Mouse (Mus musculus): ENCODE measurements around the gene Mageb18. TPM values are rescaled to one million over a fixed set of nuclear protein-coding genes. Genes with fewer than 3 reads are reported as not detected.

Gene Mageb18
- polyA plus RNA-seq, 1 experiment from 2014 or later: not detected

- Histone ChIP-seq H3K4me2 (ENCODE audit: low read depth, low read length) (no peak overlapping the region), H3K9me3 (ENCODE audit: control insufficient read depth, low read length) (no peaks in the 10 kb centered on the region), H3K4me1 (ENCODE audit: control insufficient read depth, insufficient read depth, low read length) (no peaks in the 10 kb centered on the region), H3K4me3 (ENCODE audit: low read depth, low read length) (no peak overlapping the region), H3K27ac (replicated peaks; ENCODE audit: low read depth, low read length) (no peak overlapping the region), H3K36me3 (ENCODE audit: control insufficient read depth, insufficient read depth, low read length) (no peaks in the 10 kb centered on the region), H3K27me3 (replicated peaks; ENCODE audit: control insufficient read depth, insufficient read depth, low read length) (no peaks in the 10 kb centered on the region), H3K9ac (ENCODE audit: low read depth, low read length) (no peak overlapping the region)
- ATAC-seq (ENCODE audit: low read depth) (no peak), DNase-seq (ENCODE audit: low spot score) (no peak)
These were observed 212.0 kb downstream of the Mageb18 start for GRCm38 (mm10) chrX:92387384-92387783.

GRCm38 (mm10) chrX:92342924-92343323 lies 256.4 kb downstream of the Mageb18 start:
- no peak overlapping the region for H3K27ac ChIP-seq (replicated peaks; ENCODE audit: low read depth, low read length)

GRCm38 (mm10) chrX:92340906-92341305 lies 258.5 kb downstream of the Mageb18 start:
- Histone ChIP-seq H3K4me1 (ENCODE audit: control insufficient read depth, insufficient read depth, low read length) (no peaks in the 10 kb centered on the region), H3K9ac (ENCODE audit: low read depth, low read length) (no peak overlapping the region), H3K27ac (replicated peaks; ENCODE audit: low read depth, low read length) (no peak overlapping the region), H3K9me3 (ENCODE audit: control insufficient read depth, low read length) (no peaks in the 10 kb centered on the region), H3K4me2 (ENCODE audit: low read depth, low read length) (no peak overlapping the region), H3K27me3 (replicated peaks; ENCODE audit: control insufficient read depth, insufficient read depth, low read length) (no peaks in the 10 kb centered on the region), H3K4me3 (ENCODE audit: low read depth, low read length) (no peak overlapping the region), H3K36me3 (ENCODE audit: control insufficient read depth, insufficient read depth, low read length) (no peaks in the 10 kb centered on the region)
- 77% methylated on average over 6 of the region's 6 CpGs for WGBS
- ATAC-seq (ENCODE audit: low read depth): no peak
- DNase-seq (ENCODE audit: low spot score): no peak

More at GRCm38 (mm10) chrX:92342924-92343323, 256.4 kb downstream of the Mageb18 start:
- Histone ChIP-seq H3K9me3 (ENCODE audit: control insufficient read depth, low read length) (no peaks in the 10 kb centered on the region), H3K4me2 (ENCODE audit: low read depth, low read length) (no peak overlapping the region), H3K4me3 (ENCODE audit: low read depth, low read length) (no peak overlapping the region), H3K36me3 (ENCODE audit: control insufficient read depth, insufficient read depth, low read length) (no peaks in the 10 kb centered on the region), H3K4me1 (ENCODE audit: control insufficient read depth, insufficient read depth, low read length) (no peaks in the 10 kb centered on the region), H3K9ac (ENCODE audit: low read depth, low read length) (no peak overlapping the region), H3K27me3 (replicated peaks; ENCODE audit: control insufficient read depth, insufficient read depth, low read length) (no peaks in the 10 kb centered on the region)
- ATAC-seq (ENCODE audit: low read depth) (no peak), DNase-seq (ENCODE audit: low spot score) (peak; percentile 1)
- WGBS: 15% methylated on average over 5 of the region's 5 CpGs

- Histone ChIP-seq H3K9ac (ENCODE audit: low read depth, low read length) (no peak overlapping the region), H3K4me3 (ENCODE audit: low read depth, low read length) (no peak overlapping the region), H3K4me2 (ENCODE audit: low read depth, low read length) (no peak overlapping the region), H3K27me3 (replicated peaks; ENCODE audit: control insufficient read depth, insufficient read depth, low read length) (no peaks in the 10 kb centered on the region), H3K4me1 (ENCODE audit: control insufficient read depth, insufficient read depth, low read length) (no peaks in the 10 kb centered on the region), H3K27ac (replicated peaks; ENCODE audit: low read depth, low read length) (no peak overlapping the region), H3K9me3 (ENCODE audit: control insufficient read depth, low read length) (no peaks in the 10 kb centered on the region), H3K36me3 (ENCODE audit: control insufficient read depth, insufficient read depth, low read length) (no peaks in the 10 kb centered on the region)
- DNase-seq (ENCODE audit: low spot score) (no peak), ATAC-seq (ENCODE audit: low read depth) (no peak)
- WGBS: 80% methylated on average over 2 of the region's 2 CpGs
These were observed 259.8 kb downstream of the Mageb18 start for GRCm38 (mm10) chrX:92339551-92339950.

- Histone ChIP-seq H3K9ac (ENCODE audit: low read depth, low read length) (no peak overlapping the region), H3K9me3 (ENCODE audit: control insufficient read depth, low read length) (no peaks in the 10 kb centered on the region), H3K27ac (replicated peaks; ENCODE audit: low read depth, low read length) (no peak overlapping the region), H3K36me3 (ENCODE audit: control insufficient read depth, insufficient read depth, low read length) (no peaks in the 10 kb centered on the region), H3K4me2 (ENCODE audit: low read depth, low read length) (no peak overlapping the region), H3K4me3 (ENCODE audit: low read depth, low read length) (no peak overlapping the region), H3K27me3 (replicated peaks; ENCODE audit: control insufficient read depth, insufficient read depth, low read length) (no peaks in the 10 kb centered on the region), H3K4me1 (ENCODE audit: control insufficient read depth, insufficient read depth, low read length) (no peaks in the 10 kb centered on the region)
- 70% methylated on average over 1 of the region's 1 CpGs for WGBS
- no peak for ATAC-seq (ENCODE audit: low read depth)
- no peak for DNase-seq (ENCODE audit: low spot score)
These were observed 265.9 kb downstream of the Mageb18 start for GRCm38 (mm10) chrX:92333459-92333858.

- no peak overlapping the region for H3K4me3 ChIP-seq (ENCODE audit: low read depth, low read length)
- no peak overlapping the region for H3K27ac ChIP-seq (replicated peaks; ENCODE audit: low read depth, low read length)
- no peak overlapping the region for H3K4me2 ChIP-seq (ENCODE audit: low read depth, low read length)
- H3K4me1 ChIP-seq (ENCODE audit: control insufficient read depth, insufficient read depth, low read length): no peaks in the 10 kb centered on the region
- H3K9ac ChIP-seq (ENCODE audit: low read depth, low read length): no peak overlapping the region
- H3K9me3 ChIP-seq (ENCODE audit: control insufficient read depth, low read length): no peaks in the 10 kb centered on the region
- H3K36me3 ChIP-seq (ENCODE audit: control insufficient read depth, insufficient read depth, low read length): no peaks in the 10 kb centered on the region
- no peaks in the 10 kb centered on the region for H3K27me3 ChIP-seq (replicated peaks; ENCODE audit: control insufficient read depth, insufficient read depth, low read length)
- 27% methylated on average over 1 of the region's 1 CpGs for WGBS
- ATAC-seq (ENCODE audit: low read depth) (no peak), DNase-seq (ENCODE audit: low spot score) (no peak)
These were observed 275.8 kb downstream of the Mageb18 start for GRCm38 (mm10) chrX:92323599-92323998.

GRCm38 (mm10) chrX:92280619-92281018 lies 318.8 kb downstream of the Mageb18 start:
- Histone ChIP-seq H3K36me3 (ENCODE audit: control insufficient read depth, insufficient read depth, low read length) (no peaks in the 10 kb centered on the region), H3K4me3 (ENCODE audit: low read depth, low read length) (no peak overlapping the region), H3K9ac (ENCODE audit: low read depth, low read length) (no peak overlapping the region), H3K27ac (replicated peaks; ENCODE audit: low read depth, low read length) (no peak overlapping the region), H3K4me2 (ENCODE audit: low read depth, low read length) (no peak overlapping the region), H3K27me3 (replicated peaks; ENCODE audit: control insufficient read depth, insufficient read depth, low read length) (no peaks in the 10 kb centered on the region), H3K4me1 (ENCODE audit: control insufficient read depth, insufficient read depth, low read length) (no peaks in the 10 kb centered on the region), H3K9me3 (ENCODE audit: control insufficient read depth, low read length) (0 out of 2 replicates have a peak, but pooled peaks cover 4% of the 10 kb centered on the region)
- ATAC-seq (ENCODE audit: low read depth): no peak
- DNase-seq (ENCODE audit: low spot score): no peak

Other genes with a start within 250 kb of the Mageb18 start
- not detected in 2 replicates for gene Gm5941, start 109.6 kb downstream of the Mageb18 start, polyA plus RNA-seq (2014; fragmentation: Nextera tagmentation; extraction: Ambion mirVana)

Measured in embryonic facial prominence, embryonic 14.5 days (tissue).